8 mouse cellular contexts compared by ENCODE assay signal in the genomic region with DNA sequence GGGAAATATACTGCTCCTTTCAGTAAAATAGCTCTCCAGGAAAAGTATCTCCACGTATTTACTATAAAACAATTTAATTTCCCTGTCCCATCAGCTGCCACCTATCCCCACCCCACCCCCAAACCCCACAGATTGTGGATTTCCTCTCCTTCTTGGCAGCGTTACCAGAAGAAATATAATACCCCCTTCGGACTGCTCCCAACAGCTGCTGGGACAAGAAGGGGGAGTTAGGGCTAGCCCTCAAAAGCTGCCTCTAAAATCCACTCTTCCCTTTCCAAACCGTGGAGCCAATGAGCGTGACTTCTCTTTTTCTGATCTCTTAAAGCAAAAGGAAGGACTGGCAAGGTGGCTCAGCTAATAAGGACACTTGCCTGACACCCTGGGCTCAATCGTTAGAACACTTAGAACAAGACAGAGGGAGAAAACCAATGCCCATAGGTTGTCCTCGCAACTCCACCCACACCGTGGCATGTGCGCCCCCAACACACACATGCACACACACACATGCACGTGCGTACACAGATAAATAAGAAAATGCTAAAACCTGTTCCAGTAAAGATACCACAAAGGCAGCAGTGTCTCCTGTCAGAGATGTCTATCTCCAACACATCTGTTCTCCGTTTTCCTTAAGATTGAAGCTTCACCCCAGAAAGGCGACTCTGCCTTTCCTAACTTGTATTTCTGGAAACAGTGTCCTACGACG. TPM values are rescaled to one million over a fixed set of nuclear protein-coding genes. Genes with fewer than 3 reads are reported as not detected.
DNase-seq lines count a peak whose midpoint lies in the region; ATAC-seq and TF ChIP-seq lines count a peak whose summit lies in the region.

No protein-coding gene starts in this region.

- peak overlapping the region; percentile 11; the same call in 1 of the 2 replicates for H3K4me2 ChIP-seq in kidney, postnatal 0 days (ENCODE audit: low read length)
- peak overlapping the region; percentile 22 for H3K4me2 ChIP-seq in limb, embryonic 14.5 days (replicated peaks; ENCODE audit: low read depth, low read length, severe bottlenecking)

- H3K27ac ChIP-seq in kidney, postnatal 0 days: peak overlapping the region; percentile 58; the same call in 1 of the 2 replicates
- peak overlapping the region; percentile 76 for H3K27ac ChIP-seq in embryonic fibroblast, embryonic 13.5 days (ENCODE audit: insufficient read depth, low read length)
- peak overlapping the region; percentile 52 for H3K27ac ChIP-seq in limb, embryonic 14.5 days (replicated peaks; ENCODE audit: low read depth, low read length)
- no peak overlapping the region for H3K27ac ChIP-seq in thymus, adult 2 months (ENCODE audit: control insufficient read depth, insufficient read depth, low read length)

- no peak for ATAC-seq in kidney, postnatal 0 days (replicated peaks; ENCODE audit: low FRiP score, low read depth)
- ATAC-seq in limb, embryonic 14.5 days (ENCODE audit: low FRiP score, low read depth): peak; percentile 86

- H3K9ac ChIP-seq in kidney, postnatal 0 days (ENCODE audit: low read depth, low read length): no peak overlapping the region
- H3K9ac ChIP-seq in limb, embryonic 14.5 days (ENCODE audit: low read depth, low read length, severe bottlenecking): no peak overlapping the region

- TF ChIP-seq CTCF in kidney, postnatal 0 days (IDR thresholded peaks at IDR 0.05; ENCODE audit: low read depth): no peak
- TF ChIP-seq CTCF in embryonic fibroblast, embryonic 13.5 days (IDR thresholded peaks at IDR 0.05; ENCODE audit: borderline replicate concordance, insufficient read depth, low read length): no peak
- TF ChIP-seq CTCF in thymus, adult 2 months (IDR thresholded peaks at IDR 0.05; ENCODE audit: borderline replicate concordance, control insufficient read depth, extremely low read depth, insufficient read depth, low read length, poor library complexity): no peak

- WGBS in kidney, postnatal 0 days: 32% methylated on average over 15 of the region's 15 CpGs
- 34% methylated on average over 15 of the region's 15 CpGs for WGBS in limb, embryonic 14.5 days
- 8% methylated on average over 15 of the region's 15 CpGs for WGBS in thymus, adult 2 months

- DNase-seq in kidney, postnatal 0 days (ENCODE audit: low spot score): peak; percentile 93
- DNase-seq in kidney, postnatal 25 days: no peak
- peak; percentile 76 for DNase-seq in limb, embryonic 14.5 days (ENCODE audit: low spot score)
- DNase-seq in thymus, adult 2 months: peak; percentile 41
- DNase-seq in cerebellum, adult 18-20 months: no peak
- no peak for DNase-seq in cerebellum, postnatal 25 days
- DNase-seq in left cerebral cortex, adult 18-20 months (ENCODE audit: low spot score in 2 of 2): no peak

- TF ChIP-seq POLR2A in embryonic fibroblast, embryonic 13.5 days (IDR thresholded peaks at IDR 0.05; ENCODE audit: low read depth, low read length): no peak
- no peak for TF ChIP-seq POLR2A in limb, embryonic 14.5 days (IDR thresholded peaks at IDR 0.05; ENCODE audit: borderline replicate concordance, extremely low read depth, insufficient read depth, insufficient read length)
- TF ChIP-seq POLR2A in thymus, adult 2 months (IDR thresholded peaks at IDR 0.05; ENCODE audit: control insufficient read depth, extremely low read depth, insufficient read depth, low read length, poor library complexity): no peak

- no peak overlapping the region for H3K4me3 ChIP-seq in kidney, postnatal 0 days (replicated peaks; ENCODE audit: low read depth, low read length)
- no peak overlapping the region for H3K4me3 ChIP-seq in embryonic fibroblast, embryonic 13.5 days (ENCODE audit: insufficient read depth, low read length)
- H3K4me3 ChIP-seq in limb, embryonic 14.5 days (replicated peaks; ENCODE audit: low read length): no peak overlapping the region
- H3K4me3 ChIP-seq in thymus, adult 2 months (ENCODE audit: control insufficient read depth, insufficient read depth, low read length): no peak overlapping the region

- peaks cover 21% of the 10 kb centered on the region; the same call in 1 of the 2 replicates for H3K4me1 ChIP-seq in kidney, postnatal 0 days (replicated peaks; ENCODE audit: insufficient read depth, low read length)
- H3K4me1 ChIP-seq in embryonic fibroblast, embryonic 13.5 days (ENCODE audit: control insufficient read depth, insufficient read depth, low read length): peaks cover 12% of the 10 kb centered on the region
- H3K4me1 ChIP-seq in limb, embryonic 14.5 days (ENCODE audit: control insufficient read depth, insufficient read depth, low read length): peaks cover 32% of the 10 kb centered on the region
- peaks cover 24% of the 10 kb centered on the region for H3K4me1 ChIP-seq in thymus, adult 2 months (replicated peaks; ENCODE audit: control insufficient read depth, insufficient read depth, low read length)

- H3K9me3 ChIP-seq in kidney, postnatal 0 days (replicated peaks; ENCODE audit: low read length): no peaks in the 10 kb centered on the region
- H3K9me3 ChIP-seq in limb, embryonic 14.5 days (ENCODE audit: control insufficient read depth, low read length): no peaks in the 10 kb centered on the region

- no peaks in the 10 kb centered on the region for H3K27me3 ChIP-seq in kidney, postnatal 0 days (ENCODE audit: insufficient read depth, low read length)
- H3K27me3 ChIP-seq in limb, embryonic 14.5 days (ENCODE audit: control insufficient read depth, insufficient read depth, low read length): no peaks in the 10 kb centered on the region
- no peaks in the 10 kb centered on the region for H3K27me3 ChIP-seq in thymus, adult 2 months (ENCODE audit: control insufficient read depth, insufficient read depth, low read length)

- no peaks in the 10 kb centered on the region for H3K36me3 ChIP-seq in kidney, postnatal 0 days (ENCODE audit: insufficient read depth, low read length)
- H3K36me3 ChIP-seq in limb, embryonic 14.5 days (ENCODE audit: control insufficient read depth, insufficient read depth, low read length): no peaks in the 10 kb centered on the region
- H3K36me3 ChIP-seq in thymus, adult 2 months (ENCODE audit: control insufficient read depth, insufficient read depth, low read length): no peaks in the 10 kb centered on the region

RNA-seq across cellular contexts. Expression of gene Fbxw4, which starts 7.7 kb away (rescaled TPM):
- polyA plus RNA-seq in kidney, postnatal 0 days (2015; fragmentation: Nextera tagmentation; extraction: Ambion mirVana): 4.8 and 5.9 TPM in 2 replicates
- 13.4 and 18.0 TPM in 2 replicates for polyA plus RNA-seq in embryonic fibroblast, embryonic 13.5 days (2011; ENCODE audit: insufficient read length, low read depth, missing spikeins)
- polyA plus RNA-seq in limb, embryonic 14.5 days (2012; rRNA removed): 52.2 and 94.4 TPM in 2 replicates
- polyA plus RNA-seq in limb, embryonic 14.5 days (2014; fragmentation: Nextera tagmentation; extraction: Ambion mirVana): 5.4 and 6.6 TPM in 2 replicates
- 135 and 145 TPM in 2 replicates for polyA plus RNA-seq in thymus, adult 2 months (2012; rRNA removed)
- 10 to 100 TPM; 31.6 to 36.4 TPM for total RNA-seq in left cerebral cortex, adult 18-20 months (2021)

Comparison
In these comparisons a context has a peak if more than half of its experiments do, and no peak if none do; other contexts are left out.
1. DNase-seq: peak in kidney, postnatal 0 days (single experiment), limb, embryonic 14.5 days (single experiment) and thymus, adult 2 months (single experiment); none in kidney, postnatal 25 days (0 of 2), cerebellum, adult 18-20 months (0 of 2), cerebellum, postnatal 25 days (0 of 2) and left cerebral cortex, adult 18-20 months (0 of 2).